Mouse (Mus musculus) neural tube, embryonic 13.5 days (tissue): ENCODE results near the gene Tlr5. TPM values are rescaled to one million over a fixed set of nuclear protein-coding genes. Genes with fewer than 3 reads are reported as not detected.

Experiments used
- ATAC-seq: fragments of 200-750 bp; cut with Nextera tagmentation; 2 replicates; pipeline ENCODE4 v1.8.0; 2017; ENCODE audit warnings: low read depth, mild to moderate bottlenecking, moderate TSS enrichment, moderate library complexity
- H3K27ac ChIP-seq: fragments of 300-500 bp; sonication (generic); replicated peaks from 2 replicates; pipeline ENCODE4 v1.5.1; 2015; ENCODE audit warnings: moderate library complexity, mild to moderate bottlenecking, inconsistent platforms
- H3K27me3 ChIP-seq: fragments of 300-500 bp; sonication (generic); 2 replicates; pipeline ENCODE4 v1.6.1; 2015; ENCODE audit warnings: mild to moderate bottlenecking, inconsistent platforms
- H3K36me3 ChIP-seq: fragments of 300-500 bp; sonication (generic); 2 replicates; pipeline ENCODE4 v1.6.1; 2015; ENCODE audit warnings: mild to moderate bottlenecking, inconsistent platforms
- H3K4me1 ChIP-seq: fragments of 300-500 bp; sonication (generic); replicated peaks from 2 replicates; pipeline ENCODE4 v1.6.1; 2015; ENCODE audit warnings: inconsistent platforms
- H3K4me2 ChIP-seq: fragments of 300-500 bp; sonication (generic); 2 replicates; pipeline ENCODE4 v1.6.1; 2015; ENCODE audit warnings: inconsistent platforms, mild to moderate bottlenecking, moderate library complexity
- H3K4me3 ChIP-seq: fragments of 300-500 bp; sonication (generic); 2 replicates; pipeline ENCODE4 v1.5.1; 2015; ENCODE audit warnings: mild to moderate bottlenecking, inconsistent platforms
- H3K9ac ChIP-seq: fragments of 300-500 bp; sonication (generic); 2 replicates; pipeline ENCODE4 v1.6.1; 2015; ENCODE audit warnings: moderate library complexity, mild to moderate bottlenecking, inconsistent platforms
- H3K9me3 ChIP-seq: fragments of 300-500 bp; sonication (generic); 2 replicates; pipeline ENCODE4 v1.6.1; 2016; ENCODE audit warnings: inconsistent platforms
- WGBS: fragments of 180-500 bp; shearing (Covaris S2); methylation state at CpG from one replicate; pipeline ENCODE4 v1.1.7; 2015; 5-methylcytosine and 5-hydroxymethylcytosine counted together
- polyA plus RNA-seq: library from polyadenylated mRNA; unstranded; fragments of >200 nt; fragmentation: Nextera tagmentation; extraction: Ambion mirVana; gene quantifications from 2 replicates; pipeline ENCODE4 v1.2.1, GENCODE M21; 2015

Gene Tlr5
- polyA plus RNA-seq, 1 experiment from 2014 or later, result 0.39 TPM

GRCm38 (mm10) chr1:182956186-182956960 lies 1.8 kb downstream of the Tlr5 start:
- peaks cover 56% of the 10 kb centered on the region for H3K4me1 ChIP-seq
- 73% methylated on average over 12 of the region's 12 CpGs for WGBS

GRCm38 (mm10) chr1:182957001-182957757 lies 2.6 kb downstream of the Tlr5 start:
- no peaks in the 10 kb centered on the region for H3K36me3 ChIP-seq
- H3K4me1 ChIP-seq, result peaks cover 56% of the 10 kb centered on the region
- H3K9ac ChIP-seq, result no peak overlapping the region
- WGBS, result 84% methylated on average over 16 of the region's 16 CpGs
- peaks cover 19% of the 10 kb centered on the region for H3K27me3 ChIP-seq
- H3K9me3 ChIP-seq, result no peaks in the 10 kb centered on the region
- H3K27ac ChIP-seq, result no peak overlapping the region
- no peak overlapping the region for H3K4me3 ChIP-seq
- ATAC-seq, result no peak
- no peak overlapping the region for H3K4me2 ChIP-seq

More at GRCm38 (mm10) chr1:182956186-182956960, 1.8 kb downstream of the Tlr5 start:
- Histone ChIP-seq H3K9ac (no peak overlapping the region), H3K9me3 (no peaks in the 10 kb centered on the region), H3K27ac (no peak overlapping the region), H3K4me2 (no peak overlapping the region), H3K36me3 (no peaks in the 10 kb centered on the region), H3K4me3 (no peak overlapping the region), H3K27me3 (peaks cover 19% of the 10 kb centered on the region)
- no peak for ATAC-seq

GRCm38 (mm10) chr1:182957826-182958544 lies 3.4 kb downstream of the Tlr5 start:
- H3K27ac ChIP-seq, result no peak overlapping the region
- no peak overlapping the region for H3K4me3 ChIP-seq
- peaks cover 19% of the 10 kb centered on the region for H3K27me3 ChIP-seq
- 74% methylated on average over 13 of the region's 13 CpGs for WGBS
- no peaks in the 10 kb centered on the region for H3K36me3 ChIP-seq
- H3K9ac ChIP-seq, result no peak overlapping the region
- H3K4me1 ChIP-seq, result peaks cover 55% of the 10 kb centered on the region
- H3K4me2 ChIP-seq, result no peak overlapping the region
- no peak for ATAC-seq
- H3K9me3 ChIP-seq, result no peaks in the 10 kb centered on the region

GRCm38 (mm10) chr1:182958824-182959223 lies 4.2 kb downstream of the Tlr5 start:
- ATAC-seq, result peak; percentile 13; the same call in 1 of the 2 replicates
- 33% methylated on average over 3 of the region's 3 CpGs for WGBS
- H3K27ac ChIP-seq, result peak overlapping the region; percentile 72
- no peaks in the 10 kb centered on the region for H3K36me3 ChIP-seq
- H3K4me2 ChIP-seq, result peak overlapping the region; percentile 66
- peak overlapping the region; percentile 62 for H3K9ac ChIP-seq
- H3K4me3 ChIP-seq, result peak overlapping the region; percentile 38; the same call in 1 of the 2 replicates
- peaks cover 19% of the 10 kb centered on the region for H3K27me3 ChIP-seq
- no peaks in the 10 kb centered on the region for H3K9me3 ChIP-seq
- peaks cover 51% of the 10 kb centered on the region for H3K4me1 ChIP-seq

- Histone ChIP-seq H3K4me3 (peak overlapping the region; percentile 38), H3K36me3 (no peaks in the 10 kb centered on the region), H3K27me3 (peaks cover 19% of the 10 kb centered on the region), H3K9ac (peak overlapping the region; percentile 62), H3K4me2 (peak overlapping the region; percentile 66), H3K4me1 (peaks cover 51% of the 10 kb centered on the region), H3K27ac (peak overlapping the region; percentile 72), H3K9me3 (no peaks in the 10 kb centered on the region)
- 1% methylated on average over 17 of the region's 17 CpGs for WGBS
- peak; percentile 49 for ATAC-seq
Observed at GRCm38 (mm10) chr1:182959251-182959691, 4.7 kb downstream of the Tlr5 start.

GRCm38 (mm10) chr1:182959811-182960455 lies 5.3 kb downstream of the Tlr5 start:
- Histone ChIP-seq H3K4me3 (peak overlapping the region; percentile 38), H3K4me1 (peaks cover 51% of the 10 kb centered on the region), H3K27me3 (peaks cover 19% of the 10 kb centered on the region), H3K9me3 (no peaks in the 10 kb centered on the region), H3K36me3 (no peaks in the 10 kb centered on the region), H3K27ac (peak overlapping the region; percentile 72), H3K4me2 (peak overlapping the region; percentile 66), H3K9ac (peak overlapping the region; percentile 62)
- WGBS, result 1% methylated on average over 20 of the region's 20 CpGs
- ATAC-seq, result peak; percentile 66

- peaks cover 44% of the 10 kb centered on the region for H3K4me1 ChIP-seq
- H3K27ac ChIP-seq, result no peak overlapping the region
- ATAC-seq, result no peak
- H3K4me2 ChIP-seq, result no peak overlapping the region
- peaks cover 12% of the 10 kb centered on the region; the same call in 1 of the 2 replicates for H3K27me3 ChIP-seq
- WGBS, result 69% methylated on average over 5 of the region's 5 CpGs
- H3K9ac ChIP-seq, result no peak overlapping the region
- no peaks in the 10 kb centered on the region for H3K9me3 ChIP-seq
- no peaks in the 10 kb centered on the region for H3K36me3 ChIP-seq
- H3K4me3 ChIP-seq, result no peak overlapping the region
Observed at GRCm38 (mm10) chr1:182961076-182961475, 6.5 kb downstream of the Tlr5 start.

GRCm38 (mm10) chr1:182963329-182963728 lies 8.7 kb downstream of the Tlr5 start:
- Histone ChIP-seq H3K4me1 (peaks cover 44% of the 10 kb centered on the region), H3K27me3 (no peaks in the 10 kb centered on the region; the same call in 1 of the 2 replicates), H3K4me2 (no peak overlapping the region), H3K27ac (no peak overlapping the region), H3K4me3 (no peak overlapping the region), H3K9ac (no peak overlapping the region), H3K36me3 (no peaks in the 10 kb centered on the region), H3K9me3 (no peaks in the 10 kb centered on the region)
- ATAC-seq, result no peak
- WGBS, result 56% methylated on average over 5 of the region's 5 CpGs

- H3K4me2 ChIP-seq, result no peak overlapping the region
- no peaks in the 10 kb centered on the region for H3K9me3 ChIP-seq
- no peaks in the 10 kb centered on the region for H3K36me3 ChIP-seq
- ATAC-seq, result no peak
- no peaks in the 10 kb centered on the region for H3K27me3 ChIP-seq
- H3K9ac ChIP-seq, result no peak overlapping the region
- 49% methylated on average over 9 of the region's 9 CpGs for WGBS
- no peak overlapping the region for H3K4me3 ChIP-seq
- peaks cover 30% of the 10 kb centered on the region for H3K4me1 ChIP-seq
- H3K27ac ChIP-seq, result 0 out of 2 replicates have a peak overlapping the region, but pooled peaks have one; percentile 0
Observed at GRCm38 (mm10) chr1:182964855-182965466, 10.4 kb downstream of the Tlr5 start.

GRCm38 (mm10) chr1:182968732-182969131 lies 14.1 kb downstream of the Tlr5 start:
- H3K4me3 ChIP-seq, result no peak overlapping the region
- H3K9me3 ChIP-seq, result no peaks in the 10 kb centered on the region
- H3K27me3 ChIP-seq, result no peaks in the 10 kb centered on the region
- no peak overlapping the region for H3K9ac ChIP-seq
- WGBS, result 84% methylated on average over 9 of the region's 9 CpGs
- H3K4me1 ChIP-seq, result peaks cover 11% of the 10 kb centered on the region
- H3K4me2 ChIP-seq, result no peak overlapping the region
- H3K27ac ChIP-seq, result no peak overlapping the region
- H3K36me3 ChIP-seq, result no peaks in the 10 kb centered on the region
- ATAC-seq, result no peak

GRCm38 (mm10) chr1:182972240-182972639 lies 17.7 kb downstream of the Tlr5 start:
- Histone ChIP-seq H3K4me1 (no peaks in the 10 kb centered on the region), H3K27ac (no peak overlapping the region), H3K27me3 (no peaks in the 10 kb centered on the region), H3K9ac (no peak overlapping the region), H3K4me2 (no peak overlapping the region), H3K4me3 (no peak overlapping the region), H3K9me3 (no peaks in the 10 kb centered on the region), H3K36me3 (no peaks in the 10 kb centered on the region)
- ATAC-seq, result no peak
- WGBS, result 79% methylated on average over 6 of the region's 6 CpGs
